Mouse (Mus musculus) liver, embryonic 14.5 days (tissue): Measurements from ENCODE around the gene Chadl. TPM values are rescaled to one million over a fixed set of nuclear protein-coding genes. Genes with fewer than 3 reads are reported as not detected.
A peak's percentile ranks its signal among the peaks of the same experiment; 100 is the strongest.

ENCODE experiments used
- ATAC-seq: fragments of 200-750 bp; cut with Nextera tagmentation; 2 replicates; pipeline ENCODE4 v1.8.0; 2017; ENCODE audit warnings: moderate number of reproducible peaks, mild to moderate bottlenecking, moderate library complexity; ENCODE audit not compliant: insufficient read depth
- DNase-seq, 3 experiments: peaks; one replicate each; pipeline ENCODE4 v3.0.0-alpha.2; 2012 to 2013; ENCODE audit warnings: low read depth in 3 of 3, low spot score in 3 of 3
- H3K27ac ChIP-seq: fragments of 300-500 bp; sonication (generic); 2 replicates; pipeline ENCODE4 v1.5.1; 2014; ENCODE audit warnings: moderate library complexity, mild to moderate bottlenecking, control low read depth, inconsistent platforms
- H3K27me3 ChIP-seq: fragments of 300-500 bp; sonication (generic); 2 replicates; pipeline ENCODE4 v1.6.1; 2014; ENCODE audit warnings: mild to moderate bottlenecking, low read length, moderate library complexity; ENCODE audit not compliant: control insufficient read depth, insufficient read depth
- H3K36me3 ChIP-seq: fragments of 300-500 bp; sonication (generic); replicated peaks from 2 replicates; pipeline ENCODE4 v1.6.1; 2014; ENCODE audit warnings: low read depth; ENCODE audit not compliant: control insufficient read depth, insufficient read depth
- H3K4me1 ChIP-seq, 2 experiments: fragments of 200-500 bp in 1 of 2; fragments of 300-500 bp in 1 of 2; sonication (generic) in 1 of 2; replicated peaks; 2 replicates each; pipeline ENCODE4 v1.6.1; 2012 to 2014; ENCODE audit warnings: antibody characterized with exemption in 1 of 2, inconsistent platforms in 1 of 2, low read length in 1 of 2; ENCODE audit not compliant: control insufficient read depth in 2 of 2, insufficient read depth in 2 of 2
- H3K4me2 ChIP-seq: fragments of 300-500 bp; sonication (generic); 2 replicates; pipeline ENCODE4 v1.6.1; 2014; ENCODE audit warnings: low read depth, mild to moderate bottlenecking, control low read depth, moderate library complexity
- H3K4me3 ChIP-seq, 2 experiments: fragments of 200-500 bp in 1 of 2; fragments of 300-500 bp in 1 of 2; sonication (generic) in 1 of 2; 2 replicates each; pipeline ENCODE4 v1.5.1; 2012 to 2014; ENCODE audit warnings: low read depth in 2 of 2, low read length in 2 of 2, mild to moderate bottlenecking in 2 of 2, control low read depth in 1 of 2, inconsistent platforms in 1 of 2, moderate library complexity in 1 of 2; ENCODE audit not compliant: insufficient read depth in 1 of 2
- H3K9ac ChIP-seq: fragments of 300-500 bp; sonication (generic); replicated peaks from 2 replicates; pipeline ENCODE4 v1.6.1; 2014; ENCODE audit warnings: mild to moderate bottlenecking, control low read depth, moderate library complexity
- H3K9me3 ChIP-seq: fragments of 300-500 bp; sonication (generic); 2 replicates; pipeline ENCODE4 v1.6.1; 2016; ENCODE audit warnings: low read length, mixed read lengths; ENCODE audit not compliant: control insufficient read depth
- CTCF ChIP-seq: IDR thresholded peaks from 2 replicates; pipeline ENCODE4 v1.5.1; 2016; ENCODE audit warnings: antibody characterized with exemption, low read depth, control low read depth
- EP300 ChIP-seq: IDR thresholded peaks from 2 replicates; pipeline ENCODE4 v1.6.1; 2016; ENCODE audit warnings: antibody characterized with exemption, low read depth
- WGBS: fragments of 180-500 bp; shearing (Covaris S2); extraction: QIAGEN DNeasy Blood & Tissue Kit; methylation state at CpG from one replicate; pipeline ENCODE4 v1.1.7; 2014; ENCODE audit not compliant: insufficient replicate concordance; 5-methylcytosine and 5-hydroxymethylcytosine counted together
- polyA plus RNA-seq, 2 experiments: library from polyadenylated mRNA; depleted of rRNA in 1 of 2; stranded (reverse) in 1 of 2; unstranded in 1 of 2; fragments of >200 nt; fragmentation: Nextera tagmentation in 1 of 2; extraction: Ambion mirVana in 1 of 2; gene quantifications; 2 replicates each; pipeline versions ENCODE4 v1.2.1 to v1.2.3; 2012 to 2014

Chadl gene
- polyA plus RNA-seq, 2 experiments, result 0.20 to 0.25 TPM

- Histone ChIP-seq H3K36me3 (peaks cover 70% of the 10 kb centered on the region), H3K4me3 (no peak overlapping the region), H3K9ac (no peak overlapping the region), H3K4me2 (no peak overlapping the region), H3K9me3 (no peaks in the 10 kb centered on the region), H3K27me3 (no peaks in the 10 kb centered on the region), H3K27ac (no peak overlapping the region), H3K4me1 (peaks cover 11 to 12% of the 10 kb centered on the region in 2 experiments)
- WGBS, result 91% methylated on average over 11 of the region's 11 CpGs
- TF ChIP-seq EP300, result no peak
- no peak for TF ChIP-seq CTCF
- DNase-seq (no peak), ATAC-seq (no peak)
Measured at GRCm38 (mm10) chr15:81723653-81724052, 26.6 kb upstream of the Chadl start.

GRCm38 (mm10) chr15:81722361-81722760 lies 25.3 kb upstream of the Chadl start:
- no peak overlapping the region for H3K9ac ChIP-seq
- TF ChIP-seq CTCF (no peak), EP300 (no peak)
- 92% methylated on average over 5 of the region's 5 CpGs for WGBS
- H3K9me3 ChIP-seq, result no peaks in the 10 kb centered on the region
- H3K4me1 ChIP-seq, result no peaks in the 10 kb centered on the region
- DNase-seq (no peak), ATAC-seq (no peak)
- H3K36me3 ChIP-seq, result peaks cover 83% of the 10 kb centered on the region
- no peak overlapping the region for H3K27ac ChIP-seq
- no peak overlapping the region for H3K4me2 ChIP-seq
- no peak overlapping the region for H3K4me3 ChIP-seq
- no peaks in the 10 kb centered on the region for H3K27me3 ChIP-seq

DNA sequence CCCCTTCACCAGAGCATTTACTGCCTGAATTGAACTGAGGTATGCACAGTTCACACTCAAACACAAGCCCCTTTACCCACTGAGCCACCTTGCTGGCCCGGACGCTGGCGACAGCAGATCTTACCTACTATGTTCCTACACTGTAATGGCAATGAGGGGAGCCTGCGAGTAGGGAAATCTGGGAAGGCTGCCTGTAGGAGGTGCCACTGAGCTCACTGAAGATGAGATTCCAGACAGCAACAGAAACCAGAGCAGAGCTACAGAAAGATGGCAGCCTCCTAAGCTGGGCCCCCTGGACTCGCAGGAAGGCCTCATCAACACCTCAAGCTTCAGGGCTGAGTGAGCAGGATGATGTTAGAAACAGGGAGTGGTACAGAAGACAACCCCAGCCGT lies 22.0 kb upstream of the Chadl start:
- Histone ChIP-seq H3K9ac (no peak overlapping the region), H3K4me1 (no peaks in the 10 kb centered on the region), H3K4me3 (no peak overlapping the region), H3K9me3 (no peaks in the 10 kb centered on the region), H3K27ac (no peak overlapping the region), H3K4me2 (no peak overlapping the region), H3K36me3 (peaks cover 92% of the 10 kb centered on the region), H3K27me3 (no peaks in the 10 kb centered on the region)
- 85% methylated on average over 6 of the region's 6 CpGs for WGBS
- TF ChIP-seq EP300 (no peak), CTCF (0 out of 2 replicates have a peak, but pooled peaks have one; percentile 22)
- ATAC-seq (no peak), DNase-seq (no peak)

DNA sequence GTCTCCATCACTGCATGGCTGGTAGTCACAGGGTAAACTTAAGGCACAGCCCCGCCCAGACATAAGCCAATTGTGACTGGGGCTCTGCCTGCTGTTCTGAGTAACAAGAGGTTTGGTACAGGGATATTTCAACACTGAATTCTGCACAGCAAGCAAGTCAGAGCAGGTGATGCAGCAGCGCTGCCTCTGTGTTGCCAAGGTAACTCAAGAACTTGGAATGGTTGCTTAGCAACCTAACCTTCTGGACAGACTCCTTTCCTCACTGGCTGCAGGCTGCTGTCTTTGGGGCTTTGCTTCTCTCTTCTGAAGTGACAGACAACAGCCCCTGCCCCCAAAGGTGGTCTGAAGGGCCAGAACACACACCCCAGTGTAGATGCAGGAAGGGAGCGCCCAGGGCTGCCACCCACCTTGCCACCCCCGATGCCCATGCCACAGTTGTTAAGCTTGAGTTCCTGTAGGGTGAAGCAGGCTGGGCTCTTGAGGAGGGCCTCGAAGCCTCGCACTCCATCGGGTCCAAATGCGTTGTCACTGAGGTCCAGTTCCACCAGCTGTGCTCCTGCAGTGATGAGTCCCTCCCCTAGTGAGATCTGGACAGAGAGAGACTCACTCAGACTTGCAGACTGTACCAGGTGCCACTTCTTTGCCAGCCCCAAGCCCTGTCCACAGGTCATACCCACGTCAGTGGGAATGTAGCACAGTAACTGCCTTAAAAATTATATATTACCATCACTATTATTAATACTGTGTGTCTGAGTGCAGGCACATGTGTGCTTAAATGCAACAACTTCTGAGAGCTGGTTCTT lies 21.4 kb upstream of the Chadl start:
- DNase-seq, result no peak
- no peak overlapping the region for H3K27ac ChIP-seq

DNA sequence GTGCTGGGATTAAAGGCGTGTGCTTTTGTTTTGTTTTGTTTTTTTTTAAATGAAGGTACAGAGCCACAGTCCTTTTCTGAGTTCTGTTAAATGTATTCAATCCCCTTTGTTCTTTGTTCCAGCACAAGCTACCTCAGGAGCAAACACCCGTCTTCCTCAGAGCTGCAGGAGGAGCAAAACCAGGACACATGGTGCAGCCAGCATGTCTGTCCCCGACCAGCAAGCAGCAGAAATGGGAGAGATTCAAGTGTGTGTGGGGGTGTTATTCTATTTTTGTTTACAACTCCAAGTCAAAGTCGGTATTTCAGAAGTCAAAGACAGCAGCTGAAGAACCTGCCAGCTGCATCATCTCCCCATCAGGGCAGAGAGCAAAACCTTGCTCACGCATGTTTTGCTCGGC lies 16.7 kb upstream of the Chadl start:
- Histone ChIP-seq H3K4me3 (no peak overlapping the region), H3K36me3 (peaks cover 92% of the 10 kb centered on the region), H3K9ac (no peak overlapping the region), H3K4me2 (no peak overlapping the region), H3K27ac (no peak overlapping the region), H3K4me1 (no peaks in the 10 kb centered on the region), H3K27me3 (no peaks in the 10 kb centered on the region), H3K9me3 (no peaks in the 10 kb centered on the region)
- DNase-seq (no peak), ATAC-seq (no peak)
- no peak for TF ChIP-seq CTCF
- no peak for TF ChIP-seq EP300
- WGBS, result 79% methylated on average over 6 of the region's 6 CpGs

More for the DNA sequence above, 21.4 kb upstream of the Chadl start:
- Histone ChIP-seq H3K9ac (no peak overlapping the region), H3K4me1 (no peaks in the 10 kb centered on the region), H3K9me3 (no peaks in the 10 kb centered on the region), H3K27me3 (no peaks in the 10 kb centered on the region), H3K4me3 (no peak overlapping the region), H3K36me3 (peaks cover 93% of the 10 kb centered on the region), H3K4me2 (no peak overlapping the region)
- WGBS, result 90% methylated on average over 9 of the region's 9 CpGs
- TF ChIP-seq EP300 (no peak), CTCF (no peak)
- ATAC-seq, result no peak
